Mouse (Mus musculus) layer of hippocampus, adult 9-10 months (tissue): Measurements from ENCODE around the gene Nucb2.
A peak's percentile ranks its signal among the peaks of the same experiment; 100 is the strongest.

Source experiments
- DNase-seq: peaks from one replicate; pipeline ENCODE4 v3.0.0; 2022; ENCODE audit warnings: low spot score

The Nucb2 gene

DNA sequence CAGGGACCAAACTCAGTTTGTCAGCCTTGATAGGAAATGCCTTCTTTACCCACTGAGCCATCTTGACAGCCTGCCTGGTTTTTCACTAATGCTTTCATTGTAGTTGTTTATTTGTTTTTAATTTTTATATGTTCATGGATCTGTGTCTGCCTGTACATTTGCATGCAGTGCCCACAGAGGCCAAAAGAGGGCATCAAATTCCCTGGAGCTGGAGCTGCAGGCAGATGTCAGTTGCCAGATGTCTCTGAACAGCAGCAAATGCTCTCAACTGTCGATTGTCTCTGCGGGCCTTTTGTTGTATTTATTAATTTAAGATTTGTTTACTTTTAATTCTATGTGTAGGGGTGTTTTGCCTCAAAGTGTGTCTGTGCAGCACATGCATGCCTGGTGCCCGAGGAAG is 15.6 kb downstream of the Nucb2 start:
- no peak for DNase-seq

DNA sequence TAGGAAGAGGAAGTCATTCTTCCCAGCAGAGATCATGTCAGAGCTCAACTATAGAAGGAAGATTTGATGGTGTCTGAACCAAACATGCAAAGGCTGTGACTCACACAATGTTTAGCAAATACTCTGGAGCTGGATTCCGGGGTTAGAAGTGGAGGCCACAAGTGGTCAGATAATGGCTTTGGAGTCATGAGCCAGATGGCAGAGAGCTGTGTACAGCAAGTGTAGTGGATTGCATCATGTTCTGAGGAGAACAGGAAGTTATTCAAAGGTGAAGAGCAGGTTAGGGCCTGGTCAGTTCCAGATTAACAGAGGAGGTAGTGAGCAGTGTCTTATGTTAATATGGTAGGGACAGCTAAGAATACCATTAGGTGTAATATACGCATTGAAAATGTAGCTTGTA is 20.4 kb downstream of the Nucb2 start:
- DNase-seq: no peak

- no peak for DNase-seq
Measured at GRCm38 (mm10) chr7:116529793-116530192, 25.6 kb downstream of the Nucb2 start.

GRCm38 (mm10) chr7:116530470-116530869 is 26.3 kb downstream of the Nucb2 start:
- no peak for DNase-seq

DNA sequence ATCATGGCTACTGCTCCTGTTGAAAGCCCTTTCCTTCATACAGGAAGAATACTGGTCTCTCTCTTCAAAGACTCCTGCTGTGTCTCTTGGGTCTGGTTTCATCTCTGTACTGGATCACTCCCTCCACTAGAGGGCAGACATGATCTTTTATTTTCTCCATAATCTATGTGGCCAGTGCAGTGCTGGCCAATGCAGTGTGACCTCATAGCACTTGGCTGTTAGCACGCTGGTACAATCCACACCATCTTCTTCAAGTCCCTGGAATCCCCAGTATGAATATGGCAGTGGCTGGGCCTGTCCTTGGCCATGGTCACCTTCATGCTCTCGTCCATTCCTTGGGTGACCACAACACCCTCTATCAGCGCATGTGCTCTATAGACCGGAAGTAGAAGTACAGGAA is 27.1 kb downstream of the Nucb2 start:
- peak; percentile 38 for DNase-seq

DNA sequence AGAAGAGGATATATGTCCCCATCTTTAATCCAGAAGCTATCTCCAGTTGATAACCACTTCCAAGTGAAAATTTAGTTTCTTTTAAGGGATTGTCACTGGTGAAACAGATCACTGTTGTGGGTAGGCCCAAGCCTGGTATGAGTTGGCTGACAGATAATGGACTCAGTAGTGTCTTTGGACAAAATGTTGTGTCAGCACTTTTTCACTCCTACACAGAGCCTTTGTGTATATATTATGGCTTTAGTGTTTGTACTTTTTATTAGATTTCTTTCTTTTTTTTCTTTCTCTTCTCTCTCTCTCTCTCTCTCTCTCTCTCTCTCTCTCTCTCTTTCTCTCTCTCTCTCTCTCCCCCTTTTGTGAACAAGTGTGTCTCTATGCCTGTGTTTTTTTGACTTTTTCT is 52.7 kb downstream of the Nucb2 start:
- DNase-seq: no peak

DNA sequence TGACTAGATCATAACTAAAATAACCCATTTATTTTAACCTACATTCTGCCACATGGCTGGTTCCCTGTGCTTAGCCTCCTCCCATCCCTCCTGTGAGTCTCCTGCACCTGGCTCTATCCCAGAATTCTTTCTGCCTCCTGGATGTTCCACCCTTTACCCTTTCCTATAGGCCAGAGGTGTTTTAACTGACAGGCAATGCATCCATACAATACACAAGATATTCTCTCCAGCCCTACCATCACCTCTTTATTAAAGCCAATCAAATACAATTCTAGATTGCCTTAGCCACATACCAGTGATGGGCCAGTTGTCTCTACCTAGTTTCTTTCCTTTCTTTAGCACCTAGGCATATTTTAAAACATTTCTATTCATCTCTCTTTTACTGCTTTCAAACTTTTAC is 70.4 kb downstream of the Nucb2 start:
- DNase-seq: no peak
